In the genomic region with DNA sequence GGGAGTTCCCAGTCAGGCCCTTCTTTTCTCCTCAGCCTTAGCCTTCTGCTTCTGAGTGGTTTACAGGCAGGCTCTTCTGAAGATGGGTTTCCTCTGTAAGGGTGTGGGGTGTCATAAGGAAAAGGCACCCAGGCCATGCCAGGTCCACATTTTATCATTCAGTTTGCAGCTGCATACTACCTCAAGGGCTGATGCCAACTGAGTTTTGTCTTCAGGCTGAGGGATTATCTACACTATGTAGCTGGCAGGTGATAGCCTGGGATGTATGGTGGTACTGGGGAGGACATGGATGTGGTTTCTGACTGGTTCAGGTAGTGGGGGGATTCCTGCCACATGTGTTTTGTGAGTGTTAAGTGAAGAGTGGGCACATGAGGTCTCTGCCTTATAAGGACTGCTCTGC, we compare ENCODE assay signal across 17 mouse cellular contexts.
"Had no signal": no experiment of that assay in that cellular context is flagged by ENCODE, and none has a peak within 500 bp of the region (broad histone marks: within the 10 kb centered on the region; RNA-seq: fewer than 3 reads in every experiment).

No protein-coding gene starts in this region.

- H3K27ac ChIP-seq: intestine, embryonic 15.5 days; kidney, embryonic 15.5 days; limb, embryonic 10.5 days; limb, embryonic 13.5 days; lung, embryonic 15.5 days; midbrain, embryonic 10.5 days; midbrain, embryonic 13.5 days; neural tube, embryonic 13.5 days; stomach, embryonic 15.5 days had no signal

- H3K4me2 ChIP-seq: intestine, embryonic 15.5 days; kidney, embryonic 15.5 days; limb, embryonic 13.5 days; lung, embryonic 15.5 days; midbrain, embryonic 13.5 days; neural tube, embryonic 13.5 days; stomach, embryonic 15.5 days had no signal

- ATAC-seq: intestine, embryonic 15.5 days; midbrain, embryonic 13.5 days had no signal

- H3K36me3 ChIP-seq: intestine, embryonic 15.5 days; kidney, embryonic 15.5 days; limb, embryonic 10.5 days; limb, embryonic 13.5 days; lung, embryonic 15.5 days; midbrain, embryonic 10.5 days; midbrain, embryonic 13.5 days; neural tube, embryonic 13.5 days; stomach, embryonic 15.5 days had no signal

- H3K9ac ChIP-seq: intestine, embryonic 15.5 days; kidney, embryonic 15.5 days; limb, embryonic 13.5 days; lung, embryonic 15.5 days; midbrain, embryonic 13.5 days; neural tube, embryonic 13.5 days; stomach, embryonic 15.5 days had no signal

- H3K27me3 ChIP-seq: intestine, embryonic 15.5 days; kidney, embryonic 15.5 days; limb, embryonic 13.5 days; lung, embryonic 15.5 days; midbrain, embryonic 13.5 days; neural tube, embryonic 13.5 days; stomach, embryonic 15.5 days had no signal

- H3K9me3 ChIP-seq: intestine, embryonic 15.5 days; kidney, embryonic 15.5 days; limb, embryonic 10.5 days; limb, embryonic 13.5 days; lung, embryonic 15.5 days; midbrain, embryonic 10.5 days; midbrain, embryonic 13.5 days; neural tube, embryonic 13.5 days; stomach, embryonic 15.5 days had no signal

- H3K4me1 ChIP-seq: intestine, embryonic 15.5 days; kidney, embryonic 15.5 days; limb, embryonic 13.5 days; lung, embryonic 15.5 days; stomach, embryonic 15.5 days had no signal

- H3K4me3 ChIP-seq: intestine, embryonic 15.5 days; kidney, embryonic 15.5 days; limb, embryonic 10.5 days; limb, embryonic 13.5 days; lung, embryonic 15.5 days; midbrain, embryonic 10.5 days; midbrain, embryonic 13.5 days; myocyte; neural tube, embryonic 13.5 days; stomach, embryonic 15.5 days had no signal

- DNase-seq: kidney, adult 8-10 months; kidney, postnatal 10 days; lung, postnatal 10 days; retina, postnatal 1 day; right cerebral cortex, postnatal 25 days; spleen, adult 18-20 months; thymus, postnatal 25 days had no signal
